Mouse (Mus musculus): ENCODE measurements around the gene Cxcr6. TPM values are rescaled to one million over a fixed set of nuclear protein-coding genes. Genes with fewer than 3 reads are reported as not detected.

Gene Cxcr6
- polyA plus RNA-seq, 1 experiment from 2014 or later: 0.16 TPM

DNA sequence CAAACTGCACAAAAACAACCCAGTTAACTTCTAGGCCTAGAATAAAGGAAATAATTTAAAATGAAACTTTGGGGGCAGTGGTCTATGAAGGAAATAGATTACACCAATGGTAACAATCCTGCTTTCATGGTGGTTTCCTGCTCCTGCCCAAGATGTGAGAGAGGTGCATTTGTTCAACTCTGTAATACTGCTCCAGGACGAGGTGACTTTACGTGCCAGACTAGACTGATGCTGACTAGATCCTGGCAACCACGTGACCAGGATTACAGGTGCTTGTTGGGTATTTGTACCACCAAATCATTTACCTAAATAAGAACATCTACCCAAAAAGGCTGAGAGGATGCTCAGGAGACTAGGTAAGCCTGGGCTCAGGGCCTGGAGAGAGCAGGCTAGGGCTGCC is 5.6 kb downstream of the Cxcr6 start:
- H3K36me3 ChIP-seq (ENCODE audit: control insufficient read depth, insufficient read depth, low read length): no peaks in the 10 kb centered on the region
- no peak overlapping the region for H3K4me3 ChIP-seq (ENCODE audit: low read depth, low read length)
- DNase-seq (ENCODE audit: low spot score, missing footprints) (no peak), ATAC-seq (ENCODE audit: low FRiP score) (no peak)
- no peaks in the 10 kb centered on the region for H3K4me1 ChIP-seq (ENCODE audit: control insufficient read depth, insufficient read depth, low read length)
- H3K4me2 ChIP-seq: no peak overlapping the region
- H3K9me3 ChIP-seq (ENCODE audit: control insufficient read depth, low read length): no peaks in the 10 kb centered on the region
- 97% methylated on average over 3 of the region's 3 CpGs for WGBS
- H3K9ac ChIP-seq (ENCODE audit: low read length): no peak overlapping the region
- no peak overlapping the region for H3K27ac ChIP-seq (ENCODE audit: low read depth, low read length)
- no peaks in the 10 kb centered on the region for H3K27me3 ChIP-seq (ENCODE audit: control insufficient read depth, insufficient read depth, low read length)

DNA sequence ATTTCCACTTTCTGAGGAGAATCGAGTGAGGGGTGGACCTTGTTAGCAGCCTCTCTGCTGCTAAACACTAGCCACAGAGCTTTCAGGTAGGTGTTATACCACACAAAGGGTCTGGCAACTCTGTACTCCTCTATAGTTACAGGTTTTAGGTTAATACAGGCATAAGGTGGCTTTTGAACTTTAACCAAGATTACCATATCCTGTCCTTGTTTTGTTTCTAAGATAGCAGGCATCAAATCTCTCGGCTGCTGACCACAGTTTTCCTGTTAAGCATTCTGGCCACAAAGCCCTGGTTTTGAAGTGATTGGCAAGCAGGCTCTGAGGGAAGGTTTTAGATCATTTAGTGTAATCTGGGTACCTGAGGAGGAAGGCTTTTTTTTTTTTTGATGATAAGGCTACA is 8.1 kb downstream of the Cxcr6 start:
- H3K27me3 ChIP-seq (ENCODE audit: control insufficient read depth, insufficient read depth, low read length): no peaks in the 10 kb centered on the region
- no peak overlapping the region for H3K27ac ChIP-seq (ENCODE audit: low read depth, low read length)
- H3K9ac ChIP-seq (ENCODE audit: low read length): no peak overlapping the region
- H3K4me2 ChIP-seq: no peak overlapping the region
- DNase-seq (ENCODE audit: low spot score, missing footprints): no peak
- H3K4me1 ChIP-seq (ENCODE audit: control insufficient read depth, insufficient read depth, low read length): no peaks in the 10 kb centered on the region
- WGBS: 97% methylated on average over 2 of the region's 2 CpGs
- no peak for ATAC-seq (ENCODE audit: low FRiP score)
- H3K36me3 ChIP-seq (ENCODE audit: control insufficient read depth, insufficient read depth, low read length): no peaks in the 10 kb centered on the region
- no peak overlapping the region for H3K4me3 ChIP-seq (ENCODE audit: low read depth, low read length)
- H3K9me3 ChIP-seq (ENCODE audit: control insufficient read depth, low read length): no peaks in the 10 kb centered on the region

DNA sequence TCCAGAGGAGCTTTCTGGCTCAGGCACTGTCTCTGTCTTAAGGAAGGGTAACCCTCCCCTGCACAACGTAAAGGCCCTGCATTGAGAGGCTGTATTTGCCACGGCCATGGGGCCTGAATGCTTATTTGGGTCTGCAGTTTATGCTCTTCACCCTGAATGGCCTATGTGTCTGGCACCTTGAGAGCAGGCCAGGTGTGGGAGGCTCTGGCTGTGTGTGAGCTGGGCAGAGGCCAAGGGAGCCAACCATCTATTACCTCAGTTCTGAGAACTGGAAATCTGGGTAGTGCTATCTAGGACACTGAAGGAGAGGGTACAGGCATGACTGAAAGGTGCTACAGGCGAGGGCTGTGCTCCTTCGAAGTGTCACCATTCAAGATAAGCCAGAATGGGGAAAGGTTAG is 8.5 kb downstream of the Cxcr6 start:
- Histone ChIP-seq H3K27me3 (ENCODE audit: control insufficient read depth, insufficient read depth, low read length) (no peaks in the 10 kb centered on the region), H3K9ac (ENCODE audit: low read length) (no peak overlapping the region), H3K9me3 (ENCODE audit: control insufficient read depth, low read length) (no peaks in the 10 kb centered on the region), H3K27ac (ENCODE audit: low read depth, low read length) (no peak overlapping the region), H3K36me3 (ENCODE audit: control insufficient read depth, insufficient read depth, low read length) (no peaks in the 10 kb centered on the region), H3K4me2 (no peak overlapping the region), H3K4me1 (ENCODE audit: control insufficient read depth, insufficient read depth, low read length) (no peaks in the 10 kb centered on the region), H3K4me3 (ENCODE audit: low read depth, low read length) (no peak overlapping the region)
- WGBS: 90% methylated on average over 4 of the region's 4 CpGs
- ATAC-seq (ENCODE audit: low FRiP score): no peak
- no peak for DNase-seq (ENCODE audit: low spot score, missing footprints)

DNA sequence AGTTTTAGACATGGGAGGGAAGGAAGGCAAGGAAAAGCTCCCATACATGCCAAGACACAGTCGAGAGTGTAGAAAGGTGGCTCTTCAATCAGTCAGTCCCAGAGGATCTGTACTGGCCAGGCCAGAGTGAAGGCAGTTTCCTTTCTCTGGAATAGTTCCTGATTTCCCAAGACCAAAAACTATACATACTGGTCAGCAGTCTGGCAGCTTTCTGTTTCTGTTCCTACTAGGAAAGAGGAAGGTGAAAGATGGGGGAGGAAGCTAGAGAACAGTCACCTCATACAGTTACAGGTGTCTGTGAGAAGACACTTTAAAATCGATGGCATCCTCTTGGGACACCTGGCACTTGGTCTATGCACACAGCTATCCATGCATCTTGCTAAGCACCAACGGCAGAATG is 9.2 kb downstream of the Cxcr6 start:
- Histone ChIP-seq H3K27me3 (ENCODE audit: control insufficient read depth, insufficient read depth, low read length) (no peaks in the 10 kb centered on the region), H3K4me2 (no peak overlapping the region), H3K27ac (ENCODE audit: low read depth, low read length) (no peak overlapping the region), H3K36me3 (ENCODE audit: control insufficient read depth, insufficient read depth, low read length) (no peaks in the 10 kb centered on the region), H3K4me3 (ENCODE audit: low read depth, low read length) (no peak overlapping the region), H3K9me3 (ENCODE audit: control insufficient read depth, low read length) (no peaks in the 10 kb centered on the region), H3K9ac (ENCODE audit: low read length) (no peak overlapping the region), H3K4me1 (ENCODE audit: control insufficient read depth, insufficient read depth, low read length) (no peaks in the 10 kb centered on the region)
- 85% methylated on average over 3 of the region's 3 CpGs for WGBS
- ATAC-seq (ENCODE audit: low FRiP score) (no peak), DNase-seq (ENCODE audit: low spot score, missing footprints) (no peak)

DNA sequence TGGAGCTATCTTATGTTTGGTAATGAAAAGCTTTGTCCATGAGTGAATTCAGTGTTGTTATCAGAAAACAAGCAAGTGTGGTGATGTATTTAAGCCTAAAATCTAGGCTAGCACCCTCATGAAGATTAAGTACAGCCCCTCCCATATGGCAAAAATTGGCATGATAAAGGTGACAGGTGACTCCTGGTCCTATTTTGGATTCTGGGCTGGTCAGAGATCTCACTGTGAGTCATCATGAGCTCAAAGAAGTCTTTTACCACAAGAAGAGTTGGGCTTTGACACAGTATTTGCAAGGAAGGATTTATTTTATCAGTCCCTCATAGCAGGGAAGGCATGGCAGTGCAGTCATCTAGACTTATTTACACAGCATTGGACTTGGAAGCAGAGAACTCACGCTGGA is 9.7 kb downstream of the Cxcr6 start:
- H3K4me3 ChIP-seq (ENCODE audit: low read depth, low read length): no peak overlapping the region
- H3K9ac ChIP-seq (ENCODE audit: low read length): no peak overlapping the region
- no peaks in the 10 kb centered on the region for H3K36me3 ChIP-seq (ENCODE audit: control insufficient read depth, insufficient read depth, low read length)
- ATAC-seq (ENCODE audit: low FRiP score): no peak
- no peaks in the 10 kb centered on the region for H3K27me3 ChIP-seq (ENCODE audit: control insufficient read depth, insufficient read depth, low read length)
- 86% methylated on average over 1 of the region's 1 CpGs for WGBS
- H3K4me1 ChIP-seq (ENCODE audit: control insufficient read depth, insufficient read depth, low read length): no peaks in the 10 kb centered on the region
- no peak for DNase-seq (ENCODE audit: low spot score, missing footprints)
- H3K9me3 ChIP-seq (ENCODE audit: control insufficient read depth, low read length): no peaks in the 10 kb centered on the region
- no peak overlapping the region for H3K27ac ChIP-seq (ENCODE audit: low read depth, low read length)
- no peak overlapping the region for H3K4me2 ChIP-seq

DNA sequence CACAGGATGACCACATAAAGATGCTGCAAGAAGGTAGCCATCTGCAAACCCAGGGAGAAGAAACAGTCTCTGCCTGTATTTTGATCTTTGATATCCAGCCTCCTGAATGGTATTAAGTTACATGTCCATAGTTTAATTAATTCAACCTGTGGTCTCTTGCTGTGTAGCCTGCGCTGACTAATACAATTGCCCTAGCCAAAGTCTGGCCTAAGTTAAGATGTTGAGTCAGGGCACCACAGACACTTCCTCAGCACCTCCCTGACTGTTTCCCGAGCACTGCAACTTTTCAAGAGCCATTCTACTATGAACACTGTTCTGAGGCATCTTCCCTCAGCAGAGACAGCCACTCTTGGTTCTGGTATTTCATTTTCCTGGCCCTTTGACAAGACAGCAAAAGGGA is 12.3 kb downstream of the Cxcr6 start:
- DNase-seq (ENCODE audit: low spot score, missing footprints) (no peak), ATAC-seq (ENCODE audit: low FRiP score) (no peak)
- Histone ChIP-seq H3K27me3 (ENCODE audit: control insufficient read depth, insufficient read depth, low read length) (no peaks in the 10 kb centered on the region), H3K9ac (ENCODE audit: low read length) (no peak overlapping the region), H3K4me2 (no peak overlapping the region), H3K9me3 (ENCODE audit: control insufficient read depth, low read length) (no peaks in the 10 kb centered on the region), H3K27ac (ENCODE audit: low read depth, low read length) (no peak overlapping the region), H3K36me3 (ENCODE audit: control insufficient read depth, insufficient read depth, low read length) (peaks cover 4% of the 10 kb centered on the region; the same call in 1 of the 2 replicates), H3K4me3 (ENCODE audit: low read depth, low read length) (no peak overlapping the region), H3K4me1 (ENCODE audit: control insufficient read depth, insufficient read depth, low read length) (no peaks in the 10 kb centered on the region)
- 84% methylated on average over 2 of the region's 2 CpGs for WGBS

DNA sequence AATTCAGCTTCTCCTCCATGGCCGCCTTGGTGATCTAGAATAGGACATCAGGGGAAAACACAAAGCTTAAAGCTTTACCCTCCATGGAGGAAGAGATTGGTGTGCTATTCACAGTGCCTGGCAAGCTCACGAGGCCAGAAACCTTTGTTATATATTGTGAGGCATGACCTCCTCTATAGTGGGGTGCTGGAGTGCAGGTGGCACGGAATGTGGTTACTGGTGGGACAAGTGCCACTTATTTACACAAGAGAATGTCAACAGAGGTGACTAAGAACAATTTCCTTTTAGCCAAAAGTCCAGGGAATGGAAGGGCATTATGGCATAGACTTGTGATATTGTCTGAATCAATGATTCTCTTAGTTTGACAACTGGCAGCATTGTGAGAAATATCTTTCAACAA is 20.4 kb downstream of the Cxcr6 start:
- no peaks in the 10 kb centered on the region for H3K4me1 ChIP-seq (ENCODE audit: control insufficient read depth, insufficient read depth, low read length)
- H3K27me3 ChIP-seq (ENCODE audit: control insufficient read depth, insufficient read depth, low read length): no peaks in the 10 kb centered on the region
- no peaks in the 10 kb centered on the region for H3K9me3 ChIP-seq (ENCODE audit: control insufficient read depth, low read length)
- no peak overlapping the region for H3K9ac ChIP-seq (ENCODE audit: low read length)
- H3K4me2 ChIP-seq: no peak overlapping the region
- no peak overlapping the region for H3K4me3 ChIP-seq (ENCODE audit: low read depth, low read length)
- 83% methylated on average over 3 of the region's 3 CpGs for WGBS
- peaks cover 11% of the 10 kb centered on the region; the same call in 1 of the 2 replicates for H3K36me3 ChIP-seq (ENCODE audit: control insufficient read depth, insufficient read depth, low read length)
- H3K27ac ChIP-seq (ENCODE audit: low read depth, low read length): no peak overlapping the region
- DNase-seq (ENCODE audit: low spot score, missing footprints) (no peak), ATAC-seq (ENCODE audit: low FRiP score) (no peak)

DNA sequence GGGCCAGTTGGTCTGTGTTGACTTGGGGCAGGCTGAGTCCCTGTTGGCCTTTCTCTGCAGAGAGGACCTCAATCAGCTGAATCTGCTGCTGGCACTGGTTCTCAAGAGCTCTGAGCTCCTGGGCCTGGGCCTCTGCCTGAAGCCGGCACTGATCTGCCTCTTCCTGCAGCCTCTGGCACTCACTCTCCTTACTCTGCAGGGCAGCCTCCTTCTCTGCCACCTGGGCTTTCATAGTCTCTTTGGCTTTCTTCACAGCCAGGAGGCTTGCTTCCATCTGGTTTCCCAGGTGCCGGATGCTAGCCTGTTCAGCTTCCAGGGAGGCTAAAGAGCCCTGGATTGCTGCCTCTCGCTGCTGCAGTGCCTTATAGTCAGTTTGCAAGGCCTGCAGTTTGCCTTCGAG is 22.6 kb downstream of the Cxcr6 start:
- ATAC-seq (ENCODE audit: low FRiP score) (no peak), DNase-seq (ENCODE audit: low spot score, missing footprints) (no peak)
- no peaks in the 10 kb centered on the region for H3K9me3 ChIP-seq (ENCODE audit: control insufficient read depth, low read length)
- peaks cover 6% of the 10 kb centered on the region; the same call in 1 of the 2 replicates for H3K36me3 ChIP-seq (ENCODE audit: control insufficient read depth, insufficient read depth, low read length)
- H3K27ac ChIP-seq (ENCODE audit: low read depth, low read length): no peak overlapping the region
- 95% methylated on average over 4 of the region's 4 CpGs for WGBS
- no peak overlapping the region for H3K9ac ChIP-seq (ENCODE audit: low read length)
- no peaks in the 10 kb centered on the region for H3K4me1 ChIP-seq (ENCODE audit: control insufficient read depth, insufficient read depth, low read length)
- no peaks in the 10 kb centered on the region for H3K27me3 ChIP-seq (ENCODE audit: control insufficient read depth, insufficient read depth, low read length)
- no peak overlapping the region for H3K4me3 ChIP-seq (ENCODE audit: low read depth, low read length)
- H3K4me2 ChIP-seq: no peak overlapping the region

DNA sequence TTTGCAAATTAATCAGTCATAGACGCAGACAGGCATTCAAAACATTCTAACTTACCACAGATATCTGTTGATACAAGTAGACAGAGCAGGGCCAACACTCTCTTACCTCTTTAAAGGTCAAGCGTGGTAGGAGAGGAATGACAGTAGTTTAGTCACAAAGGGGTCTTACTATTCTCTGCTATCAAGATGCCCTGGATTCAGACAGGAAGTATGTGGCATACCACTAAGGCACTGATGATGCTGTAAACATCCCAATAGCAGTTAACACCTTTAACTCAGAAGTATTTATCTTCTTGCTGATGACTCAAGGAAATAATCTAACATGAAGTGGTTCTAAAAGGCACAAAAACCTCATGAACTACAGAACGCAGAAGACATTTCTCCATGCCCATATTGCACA is 29.6 kb downstream of the Cxcr6 start:
- H3K27ac ChIP-seq (ENCODE audit: low read depth, low read length): no peak overlapping the region
- H3K4me1 ChIP-seq (ENCODE audit: control insufficient read depth, insufficient read depth, low read length): no peaks in the 10 kb centered on the region
- ATAC-seq (ENCODE audit: low FRiP score): no peak
- DNase-seq (ENCODE audit: low spot score, missing footprints): no peak
- H3K27me3 ChIP-seq (ENCODE audit: control insufficient read depth, insufficient read depth, low read length): no peaks in the 10 kb centered on the region
- whole genome bisulfite sequencing: 94% methylated on average over 3 of the region's 3 CpGs
- H3K9me3 ChIP-seq (ENCODE audit: control insufficient read depth, low read length): no peaks in the 10 kb centered on the region
- H3K9ac ChIP-seq (ENCODE audit: low read length): no peak overlapping the region
- no peaks in the 10 kb centered on the region; the same call in 1 of the 2 replicates for H3K36me3 ChIP-seq (ENCODE audit: control insufficient read depth, insufficient read depth, low read length)
- H3K4me2 ChIP-seq: no peak overlapping the region
- H3K4me3 ChIP-seq (ENCODE audit: low read depth, low read length): no peak overlapping the region

DNA sequence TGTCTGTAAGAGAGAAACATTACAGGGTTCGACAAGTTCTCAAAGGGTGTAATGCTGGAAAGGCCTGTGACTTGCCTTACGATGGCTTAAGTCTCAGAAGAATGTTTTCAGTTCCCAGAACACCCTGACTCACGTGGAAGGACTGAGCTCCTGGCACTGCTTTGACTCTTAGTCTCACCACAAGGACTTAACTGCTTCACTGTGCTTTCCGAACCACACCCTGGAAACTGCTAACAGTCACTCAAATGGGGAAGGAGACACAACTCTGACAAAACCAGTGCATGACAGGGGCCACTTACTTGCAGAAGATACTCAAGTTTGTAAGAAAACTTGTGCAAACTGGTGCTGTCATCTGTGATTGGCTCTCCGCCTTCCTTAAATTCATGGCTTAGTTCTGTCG is 34.0 kb downstream of the Cxcr6 start:
- WGBS: 89% methylated on average over 6 of the region's 6 CpGs
- Histone ChIP-seq H3K4me2 (no peak overlapping the region), H3K9ac (ENCODE audit: low read length) (no peak overlapping the region), H3K4me3 (ENCODE audit: low read depth, low read length) (no peak overlapping the region), H3K9me3 (ENCODE audit: control insufficient read depth, low read length) (no peaks in the 10 kb centered on the region), H3K27ac (ENCODE audit: low read depth, low read length) (no peak overlapping the region), H3K36me3 (ENCODE audit: control insufficient read depth, insufficient read depth, low read length) (no peaks in the 10 kb centered on the region; the same call in 1 of the 2 replicates), H3K27me3 (ENCODE audit: control insufficient read depth, insufficient read depth, low read length) (no peaks in the 10 kb centered on the region), H3K4me1 (ENCODE audit: control insufficient read depth, insufficient read depth, low read length) (no peaks in the 10 kb centered on the region)
- no peak for DNase-seq (ENCODE audit: low spot score, missing footprints)
- ATAC-seq (ENCODE audit: low FRiP score): no peak

Measured in midbrain, embryonic 11.5 days (tissue).